Mouse (Mus musculus): Measurements from ENCODE around the gene Cpm. TPM values are rescaled to one million over a fixed set of nuclear protein-coding genes. Genes with fewer than 3 reads are reported as not detected.
"Not testable (repeated sequence)": the region's sequence is repeated elsewhere in the genome, so short reads cannot be mapped to it uniquely, and the experiment has no call there.

The Cpm gene
- polyA plus RNA-seq, 1 experiment from 2014 or later, result 7.1 TPM

DNA sequence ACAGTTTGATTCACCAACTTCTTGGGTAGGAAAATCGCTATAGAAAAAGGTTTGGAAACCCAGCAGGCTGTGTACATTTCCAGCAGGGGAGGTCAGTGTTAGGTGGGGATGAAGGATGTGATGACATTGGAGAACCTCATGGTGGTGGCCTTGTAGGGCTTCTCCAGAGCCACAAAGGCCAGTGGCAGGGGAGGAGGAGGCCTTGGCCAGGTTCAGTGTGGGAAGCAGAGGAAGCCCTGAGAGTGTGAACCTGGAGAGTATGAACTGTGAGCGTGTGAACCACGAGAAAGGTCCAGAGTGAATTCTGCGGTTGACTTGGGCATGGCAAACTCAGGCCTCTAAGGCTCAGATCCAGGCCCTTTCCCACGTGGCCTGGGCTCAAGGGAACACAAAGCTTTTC lies 99.3 kb downstream of the Cpm start:
- Histone ChIP-seq H3K4me3 (no peak overlapping the region), H3K36me3 (replicated peaks) (no peaks in the 10 kb centered on the region), H3K9ac (no peak overlapping the region), H3K9me3 (no peaks in the 10 kb centered on the region), H3K4me2 (no peak overlapping the region), H3K4me1 (no peaks in the 10 kb centered on the region), H3K27me3 (replicated peaks) (no peaks in the 10 kb centered on the region), H3K27ac (no peak overlapping the region)
- ATAC-seq (replicated peaks), result no peak
- WGBS, result 82% methylated on average over 5 of the region's 5 CpGs

DNA sequence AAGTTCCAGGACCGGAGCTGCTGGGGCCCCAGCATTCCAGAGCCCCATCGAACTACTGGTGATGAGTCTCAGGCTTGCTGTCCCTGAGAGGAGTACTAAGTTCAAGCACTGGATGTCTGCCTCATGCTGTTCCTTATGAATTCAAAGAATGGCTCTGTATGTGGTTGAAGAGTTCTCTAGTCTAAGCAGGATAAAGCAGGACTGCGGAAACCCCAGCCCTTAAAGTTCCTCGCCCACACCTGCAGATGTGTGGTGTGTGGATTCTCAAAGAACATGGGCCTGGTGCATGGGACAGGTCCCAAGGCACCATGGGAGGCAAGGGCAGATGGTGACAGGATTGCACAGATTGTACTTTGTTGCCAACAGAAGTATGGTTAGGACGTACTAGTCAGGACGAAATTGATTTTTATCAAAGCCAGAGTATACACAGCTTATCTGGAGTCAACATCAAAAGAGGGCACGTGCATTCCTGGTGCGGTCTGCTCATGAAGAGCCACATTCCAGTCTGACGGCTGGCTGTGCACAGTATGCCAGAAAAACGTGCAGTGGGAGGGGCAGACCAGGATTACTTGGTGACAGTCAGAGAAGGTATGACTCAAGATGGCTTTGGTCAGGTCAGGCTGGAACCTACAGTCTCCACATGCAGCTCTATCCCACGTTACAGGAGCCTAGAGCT lies 100.0 kb downstream of the Cpm start:
- Histone ChIP-seq H3K4me3 (no peak overlapping the region), H3K27ac (no peak overlapping the region), H3K27me3 (replicated peaks) (no peaks in the 10 kb centered on the region), H3K4me1 (no peaks in the 10 kb centered on the region), H3K4me2 (no peak overlapping the region), H3K9ac (no peak overlapping the region), H3K9me3 (no peaks in the 10 kb centered on the region), H3K36me3 (replicated peaks) (no peaks in the 10 kb centered on the region)
- ATAC-seq (replicated peaks), result no peak
- WGBS, result 83% methylated on average over 11 of the region's 11 CpGs

DNA sequence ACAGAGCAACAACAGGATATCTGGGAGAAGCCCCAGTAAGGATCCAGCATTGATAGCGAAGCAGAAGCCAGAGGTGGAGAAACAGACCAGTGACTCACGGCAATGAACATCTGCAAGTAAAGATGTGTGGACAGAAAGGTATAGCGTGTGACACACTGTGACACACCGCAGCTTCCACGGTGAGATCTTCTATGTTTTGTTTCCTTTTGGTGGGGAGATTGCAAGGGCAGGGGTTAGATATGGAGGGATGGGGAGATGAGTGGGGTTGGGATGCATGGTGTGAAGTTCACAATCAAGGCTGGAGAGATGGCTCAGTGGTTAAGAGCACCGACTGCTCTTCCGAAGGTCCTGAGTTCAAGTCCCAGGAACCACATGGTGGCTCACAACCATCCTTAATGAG lies 100.8 kb downstream of the Cpm start:
- 97% methylated on average over 7 of the region's 7 CpGs for WGBS
- no peak overlapping the region for H3K9ac ChIP-seq

DNA sequence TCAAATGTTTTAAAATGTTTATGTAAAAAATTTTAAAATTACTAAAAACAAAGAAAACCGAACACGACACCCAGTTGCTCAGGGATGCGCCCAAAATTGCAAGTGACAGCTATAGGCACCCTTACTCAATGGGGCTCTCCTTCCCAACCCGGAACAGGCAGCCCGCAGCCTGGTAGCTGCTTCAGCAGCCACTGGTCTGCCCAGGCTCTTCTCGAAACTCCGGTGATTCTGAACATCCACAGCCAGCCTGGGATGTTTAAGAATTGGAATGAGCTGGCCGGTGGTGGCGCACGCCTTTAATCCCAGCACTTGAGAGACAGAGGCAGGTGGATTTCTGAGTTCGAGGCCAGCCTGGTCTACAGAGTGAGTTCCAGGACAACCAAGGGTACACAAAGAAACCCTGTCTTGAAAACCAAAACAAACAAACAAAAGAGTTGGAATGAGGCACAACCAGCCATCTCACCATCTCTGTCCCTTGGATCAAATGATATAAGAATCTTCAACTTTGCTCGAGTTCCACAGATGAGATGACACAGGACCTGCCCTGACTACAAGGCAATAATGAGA lies 101.4 kb downstream of the Cpm start:
- ATAC-seq (replicated peaks), result no peak
- H3K27me3 ChIP-seq (replicated peaks), result no peaks in the 10 kb centered on the region

More for the DNA sequence above, 100.8 kb downstream of the Cpm start:
- Histone ChIP-seq H3K9me3 (no peaks in the 10 kb centered on the region), H3K4me2 (no peak overlapping the region), H3K27me3 (replicated peaks) (no peaks in the 10 kb centered on the region), H3K4me3 (no peak overlapping the region), H3K27ac (no peak overlapping the region), H3K4me1 (no peaks in the 10 kb centered on the region), H3K36me3 (replicated peaks) (no peaks in the 10 kb centered on the region)
- no peak for ATAC-seq (replicated peaks)

DNA sequence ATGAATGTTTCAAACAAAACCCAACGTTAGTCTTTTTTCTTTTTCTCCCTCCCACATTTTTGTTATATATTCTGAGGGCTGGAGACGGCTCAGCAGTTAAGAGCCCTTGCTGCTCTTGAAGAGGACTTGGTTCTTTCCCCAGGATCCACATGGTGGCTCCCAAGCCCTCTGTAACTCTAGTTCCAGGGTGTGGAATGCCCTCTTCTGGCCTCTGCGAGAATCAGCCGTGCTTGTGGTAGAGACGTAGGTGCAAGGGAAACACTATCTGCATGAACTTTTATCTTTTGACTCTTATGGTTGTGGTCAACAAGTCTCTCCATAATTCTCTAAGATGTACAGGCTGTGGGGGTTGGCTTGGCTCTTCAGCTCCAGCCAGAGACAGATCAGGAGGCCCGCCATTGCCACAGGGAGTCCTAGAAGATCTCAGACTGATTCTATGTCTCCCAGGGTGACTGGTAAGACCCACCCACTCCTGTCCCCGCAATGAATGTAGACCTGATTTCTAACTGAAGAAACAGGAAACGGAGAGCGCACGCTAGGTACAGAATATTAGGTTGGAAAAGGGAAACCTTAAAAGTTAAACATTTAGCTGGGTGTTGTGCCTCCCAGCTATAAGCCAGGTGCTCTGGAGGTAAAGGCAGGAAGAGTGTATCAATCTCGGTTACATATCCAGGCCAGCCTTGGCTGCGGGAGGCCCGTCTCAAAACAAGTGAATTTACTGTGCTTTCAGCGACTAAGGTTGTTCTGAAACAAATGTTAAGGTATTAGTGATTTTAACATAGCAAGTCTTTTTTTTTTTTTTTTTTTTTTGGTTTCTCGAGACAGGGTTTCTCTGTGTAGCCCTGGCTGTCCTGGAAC lies 102.2 kb downstream of the Cpm start:
- Histone ChIP-seq H3K9ac (no peak overlapping the region), H3K27me3 (replicated peaks) (no peaks in the 10 kb centered on the region), H3K27ac (no peak overlapping the region), H3K4me2 (no peak overlapping the region), H3K36me3 (replicated peaks) (peaks cover 5% of the 10 kb centered on the region; the same call in 1 of the 2 replicates), H3K4me1 (no peaks in the 10 kb centered on the region), H3K9me3 (no peaks in the 10 kb centered on the region), H3K4me3 (no peak overlapping the region)
- 64% methylated on average over 15 of the region's 15 CpGs for WGBS
- ATAC-seq (replicated peaks), result no peak

More for the DNA sequence above, 101.4 kb downstream of the Cpm start:
- no peak overlapping the region for H3K4me3 ChIP-seq
- no peaks in the 10 kb centered on the region for H3K9me3 ChIP-seq
- H3K4me1 ChIP-seq, result no peaks in the 10 kb centered on the region
- no peaks in the 10 kb centered on the region for H3K36me3 ChIP-seq (replicated peaks)
- H3K4me2 ChIP-seq, result no peak overlapping the region
- 95% methylated on average over 12 of the region's 12 CpGs for WGBS
- H3K9ac ChIP-seq, result no peak overlapping the region
- no peak overlapping the region for H3K27ac ChIP-seq

DNA sequence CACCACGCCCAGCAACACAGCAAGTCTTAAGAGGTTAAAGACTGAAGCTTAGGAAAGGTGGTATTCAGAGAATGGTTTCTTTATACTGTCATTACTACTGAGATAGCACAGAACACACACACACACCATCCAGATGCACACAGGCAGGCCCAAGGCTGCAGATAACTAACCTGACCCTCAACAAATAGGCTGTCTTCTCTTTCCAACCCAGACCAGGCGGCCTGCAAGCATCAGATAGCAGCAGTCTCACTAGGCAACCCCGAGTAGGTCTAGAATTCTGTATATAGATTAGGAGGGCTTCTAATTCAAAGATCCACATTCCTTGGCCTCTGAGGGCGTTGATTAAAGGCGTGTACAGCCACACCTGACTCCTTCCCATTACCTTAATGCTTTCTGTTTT lies 102.9 kb downstream of the Cpm start:
- no peak overlapping the region for H3K27ac ChIP-seq
- no peaks in the 10 kb centered on the region for H3K9me3 ChIP-seq
- H3K27me3 ChIP-seq (replicated peaks), result no peaks in the 10 kb centered on the region
- peaks cover 11% of the 10 kb centered on the region; the same call in 1 of the 2 replicates for H3K36me3 ChIP-seq (replicated peaks)
- H3K4me2 ChIP-seq, result no peak overlapping the region
- H3K4me3 ChIP-seq, result no peak overlapping the region
- 88% methylated on average over 5 of the region's 5 CpGs for WGBS
- H3K4me1 ChIP-seq, result no peaks in the 10 kb centered on the region
- H3K9ac ChIP-seq, result no peak overlapping the region
- ATAC-seq (replicated peaks), result no peak

DNA sequence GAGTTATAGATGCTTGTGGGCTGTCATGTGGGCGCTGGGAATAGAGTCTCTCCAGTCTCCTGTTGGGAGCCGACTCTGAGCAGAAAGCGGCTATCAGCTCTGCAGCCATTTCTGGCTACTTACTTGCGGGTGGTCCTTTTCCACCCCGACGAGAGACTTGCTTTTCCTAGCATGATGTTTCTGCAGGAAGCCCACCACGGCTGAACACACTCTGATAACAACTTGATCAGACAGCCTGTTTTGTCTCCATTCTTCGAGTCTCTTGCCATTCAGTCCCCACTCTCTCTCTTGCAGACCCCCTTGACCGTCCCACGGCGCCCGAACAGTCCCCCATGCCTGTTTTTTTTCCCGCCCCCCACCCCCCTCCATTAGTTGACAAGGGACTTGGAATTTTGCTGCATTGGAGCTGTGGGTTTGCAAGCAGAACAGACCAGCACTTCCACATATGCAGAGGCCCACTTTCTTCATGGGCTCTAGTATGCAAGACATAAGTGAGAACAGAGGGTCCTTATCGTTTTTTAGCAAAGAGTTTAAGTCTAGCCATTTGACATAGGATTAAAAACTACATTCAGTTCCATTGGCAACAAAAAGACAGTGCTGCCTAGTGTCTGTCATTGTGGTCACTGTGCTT lies 103.8 kb downstream of the Cpm start:
- H3K27me3 ChIP-seq (replicated peaks), result no peaks in the 10 kb centered on the region
- no peak for ATAC-seq (replicated peaks)
- H3K4me3 ChIP-seq, result no peak overlapping the region
- H3K9ac ChIP-seq, result no peak overlapping the region
- no peaks in the 10 kb centered on the region for H3K4me1 ChIP-seq
- no peak overlapping the region for H3K27ac ChIP-seq
- peaks cover 15% of the 10 kb centered on the region; the same call in 1 of the 2 replicates for H3K36me3 ChIP-seq (replicated peaks)
- 88% methylated on average over 14 of the region's 14 CpGs for WGBS
- H3K9me3 ChIP-seq, result no peaks in the 10 kb centered on the region
- no peak overlapping the region for H3K4me2 ChIP-seq

DNA sequence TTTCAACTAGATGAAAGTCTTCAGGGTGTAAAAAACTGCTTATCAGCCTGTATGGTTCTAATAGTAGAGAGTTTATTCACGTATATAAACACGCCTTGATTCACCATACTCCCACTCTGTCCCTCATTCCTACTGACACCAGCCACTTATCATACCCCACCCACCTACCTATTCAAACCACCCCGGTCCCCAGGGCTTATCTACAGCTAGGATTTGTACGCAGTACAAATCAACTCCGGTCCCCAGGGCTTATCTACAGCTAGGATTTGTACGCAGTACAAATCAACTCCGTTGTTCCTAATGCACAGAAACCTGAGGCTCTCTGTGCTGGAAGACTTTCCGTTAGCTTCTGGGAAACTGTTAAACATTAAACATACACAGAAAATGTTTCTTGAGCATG lies 104.3 kb downstream of the Cpm start:
- not testable (repeated sequence) for ATAC-seq (replicated peaks); H3K4me3 ChIP-seq; H3K4me1 ChIP-seq; H3K9me3 ChIP-seq; H3K27me3 ChIP-seq (replicated peaks); H3K4me2 ChIP-seq; H3K9ac ChIP-seq; H3K27ac ChIP-seq
- 89% methylated on average over 8 of the region's 8 CpGs for WGBS
- peaks cover 21% of the 10 kb centered on the region; the same call in 1 of the 2 replicates for H3K36me3 ChIP-seq (replicated peaks)

DNA sequence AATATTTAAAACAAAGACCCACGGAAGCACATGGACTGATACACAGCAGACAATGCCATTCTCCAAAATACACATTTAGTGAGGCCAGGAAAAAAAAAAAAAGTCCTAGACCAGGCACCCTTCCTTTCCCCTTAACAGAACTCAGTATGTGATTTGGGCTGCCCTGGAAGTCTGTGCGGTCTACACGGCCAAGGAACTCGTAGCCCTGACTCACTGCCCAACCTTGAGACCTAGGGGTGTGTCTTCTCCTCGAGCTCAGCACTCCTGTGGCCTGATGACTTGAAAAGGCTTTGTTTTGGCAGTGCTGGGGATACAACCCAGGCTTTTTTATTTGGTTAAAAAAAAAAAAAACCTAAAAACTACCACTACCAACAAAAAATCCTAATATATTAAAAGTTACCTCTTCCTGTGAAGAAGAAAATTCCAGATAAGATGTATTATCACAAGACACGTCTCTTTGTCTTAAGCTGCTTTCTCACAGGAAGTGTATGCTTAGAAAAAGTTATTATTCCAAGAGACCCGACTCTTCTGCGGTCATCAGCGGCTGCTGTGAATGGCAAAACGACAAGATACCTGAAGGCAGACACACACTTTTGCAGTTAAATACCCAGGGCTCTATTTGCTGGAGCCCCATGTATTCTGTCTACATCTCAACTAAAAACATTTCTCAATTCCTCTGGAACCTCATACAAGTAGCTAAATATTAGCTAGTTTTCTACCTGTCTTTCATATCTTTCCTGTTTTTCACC lies 105.0 kb downstream of the Cpm start:
- not testable (repeated sequence) for H3K27ac ChIP-seq; H3K4me3 ChIP-seq; H3K9me3 ChIP-seq; ATAC-seq (replicated peaks); H3K4me2 ChIP-seq; H3K4me1 ChIP-seq; H3K27me3 ChIP-seq (replicated peaks); H3K9ac ChIP-seq
- 92% methylated on average over 10 of the region's 10 CpGs for WGBS
- H3K36me3 ChIP-seq (replicated peaks), result peaks cover 27% of the 10 kb centered on the region; the same call in 1 of the 2 replicates

DNA sequence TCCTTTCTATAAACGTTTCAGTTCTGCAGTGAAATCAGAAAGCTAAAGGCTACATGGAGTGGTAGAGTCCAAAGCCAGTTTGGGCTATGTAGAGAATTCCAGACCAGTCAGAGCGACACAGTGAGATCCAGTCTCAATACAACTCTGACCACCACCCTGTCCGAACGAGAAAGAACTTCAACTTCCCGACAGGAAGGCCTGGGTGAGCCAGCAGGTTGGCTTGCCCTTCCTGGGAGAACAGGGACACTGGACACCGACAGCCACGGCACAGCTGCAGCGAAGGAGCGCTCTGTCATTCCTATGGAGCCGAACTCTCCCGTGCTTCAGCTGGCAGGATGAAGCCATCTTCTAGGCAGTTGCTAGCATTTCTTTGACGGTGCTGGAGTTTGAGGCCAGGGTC lies 106.1 kb downstream of the Cpm start:
- 89% methylated on average over 12 of the region's 12 CpGs for WGBS
- not testable (repeated sequence) for H3K4me2 ChIP-seq; H3K27ac ChIP-seq; H3K9me3 ChIP-seq; H3K27me3 ChIP-seq (replicated peaks); H3K4me1 ChIP-seq; H3K9ac ChIP-seq; ATAC-seq (replicated peaks); H3K4me3 ChIP-seq
- peaks cover 35% of the 10 kb centered on the region for H3K36me3 ChIP-seq (replicated peaks)

DNA sequence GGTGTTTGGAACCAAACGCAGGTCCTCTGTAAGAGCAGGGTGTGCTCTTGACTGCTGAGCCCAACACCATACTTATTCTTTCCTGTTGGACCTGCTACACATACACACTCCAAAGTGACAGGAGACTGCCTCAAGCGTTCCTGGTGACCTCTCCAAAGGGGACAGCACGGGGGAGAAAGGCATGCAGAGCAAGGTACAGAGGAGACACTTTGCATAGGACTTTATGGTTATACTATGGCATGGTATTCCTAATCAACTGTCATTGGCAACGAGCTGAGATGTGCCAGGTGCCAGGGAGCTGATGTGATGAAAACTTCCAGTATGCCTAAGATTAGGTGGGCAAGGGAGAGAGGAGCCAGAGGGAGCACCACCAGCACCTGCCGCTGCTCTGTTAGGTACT lies 107.3 kb downstream of the Cpm start:
- Histone ChIP-seq H3K36me3 (replicated peaks) (peaks cover 37% of the 10 kb centered on the region), H3K4me2 (no peak overlapping the region), H3K27me3 (replicated peaks) (no peaks in the 10 kb centered on the region), H3K4me3 (no peak overlapping the region), H3K9me3 (no peaks in the 10 kb centered on the region), H3K27ac (no peak overlapping the region), H3K4me1 (no peaks in the 10 kb centered on the region), H3K9ac (no peak overlapping the region)
- no peak for ATAC-seq (replicated peaks)
- WGBS, result 92% methylated on average over 5 of the region's 5 CpGs
